Mouse (Mus musculus) liver, postnatal 0 days (tissue): ENCODE measurements around the gene Cyp2f2.

ENCODE experiments used
- CTCF ChIP-seq: sonication (generic); IDR thresholded peaks from 2 replicates; pipeline ENCODE4 v1.5.1; 2016; ENCODE audit warnings: antibody characterized with exemption, low read depth
- EP300 ChIP-seq: IDR thresholded peaks from 2 replicates; pipeline ENCODE4 v1.6.1; 2016; ENCODE audit warnings: antibody characterized with exemption, low read depth, mild to moderate bottlenecking

GRCm38 (mm10) chr7:27180036-27180435, 60.3 kb downstream of the Cyp2f2 start:
- TF ChIP-seq CTCF (no peak), EP300 (no peak)
